Mouse (Mus musculus) myocyte (in vitro differentiated cells): ENCODE data around the gene Cldn10.

ENCODE experiments used
- CEBPB ChIP-seq: IDR thresholded peaks from 2 replicates; pipeline ENCODE4 v1.6.1; 2011; ENCODE audit warnings: mild to moderate bottlenecking, moderate library complexity; ENCODE audit not compliant: poor library complexity, insufficient read depth, severe bottlenecking
- E2F4 ChIP-seq: IDR thresholded peaks from one replicate; pipeline ENCODE4 v1.6.1; 2011; ENCODE audit warnings: mild to moderate bottlenecking, control low read depth, moderate library complexity; ENCODE audit not compliant: insufficient read depth
- MAX ChIP-seq: IDR thresholded peaks from one replicate; pipeline ENCODE4 v1.6.1; 2011; ENCODE audit warnings: low read depth, mild to moderate bottlenecking, control low read depth
- MYOD1 ChIP-seq, 3 experiments: IDR thresholded peaks; one replicate each; pipeline ENCODE4 v1.6.1; 2011; ENCODE audit warnings: control low read depth in 2 of 3, low read depth in 2 of 3, mild to moderate bottlenecking in 2 of 3, moderate library complexity in 1 of 3; ENCODE audit not compliant: insufficient read length in 2 of 3, control insufficient read depth in 1 of 3
- POLR2A ChIP-seq: IDR thresholded peaks from one replicate; pipeline ENCODE4 v1.6.1; 2011; ENCODE audit warnings: low read depth, mild to moderate bottlenecking, control low read depth, moderate library complexity; ENCODE audit not compliant: insufficient read length
- POLR2AphosphoS2 ChIP-seq: IDR thresholded peaks from one replicate; pipeline ENCODE4 v1.6.1; 2011; ENCODE audit warnings: low read depth, control low read depth; ENCODE audit not compliant: insufficient read length
- SRF ChIP-seq: IDR thresholded peaks from one replicate; pipeline ENCODE4 v1.6.1; 2011; ENCODE audit warnings: low read depth; ENCODE audit not compliant: control insufficient read depth, insufficient read length

DNA sequence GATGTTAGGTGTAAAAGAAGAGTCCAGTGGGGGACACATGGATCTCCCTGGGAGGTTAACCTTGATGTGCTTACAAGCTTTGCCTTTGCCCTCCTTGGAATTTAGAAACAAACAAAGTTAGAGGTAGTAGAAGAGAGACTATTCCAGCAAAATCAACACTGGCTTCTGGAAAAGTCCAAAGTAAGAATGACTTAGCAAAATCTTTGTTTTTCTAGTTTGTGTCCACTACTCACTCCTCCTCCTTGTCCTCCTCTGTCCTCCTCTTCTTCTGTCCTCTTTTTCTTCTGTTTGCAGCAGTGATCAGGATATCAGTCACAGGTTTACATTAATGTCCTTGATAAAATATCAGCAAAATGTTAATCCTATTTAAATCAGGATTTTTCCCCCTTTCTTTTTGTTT lies 45.9 kb upstream of the Cldn10 start:
- TF ChIP-seq SRF (no peak), POLR2AphosphoS2 (no peak), POLR2A (no peak), E2F4 (no peak), MAX (no peak), CEBPB (no peak), MYOD1 (IDR thresholded peaks at IDR 0.05; ENCODE audit: control insufficient read depth in 1 of 3, insufficient read length in 2 of 3, low read depth in 2 of 3) (no peak)
